Mouse (Mus musculus): Measurements from ENCODE around the gene Fgfr2. TPM values are rescaled to one million over a fixed set of nuclear protein-coding genes. Genes with fewer than 3 reads are reported as not detected.

The Fgfr2 gene
- polyA plus RNA-seq, 1 experiment: 14.8 TPM

DNA sequence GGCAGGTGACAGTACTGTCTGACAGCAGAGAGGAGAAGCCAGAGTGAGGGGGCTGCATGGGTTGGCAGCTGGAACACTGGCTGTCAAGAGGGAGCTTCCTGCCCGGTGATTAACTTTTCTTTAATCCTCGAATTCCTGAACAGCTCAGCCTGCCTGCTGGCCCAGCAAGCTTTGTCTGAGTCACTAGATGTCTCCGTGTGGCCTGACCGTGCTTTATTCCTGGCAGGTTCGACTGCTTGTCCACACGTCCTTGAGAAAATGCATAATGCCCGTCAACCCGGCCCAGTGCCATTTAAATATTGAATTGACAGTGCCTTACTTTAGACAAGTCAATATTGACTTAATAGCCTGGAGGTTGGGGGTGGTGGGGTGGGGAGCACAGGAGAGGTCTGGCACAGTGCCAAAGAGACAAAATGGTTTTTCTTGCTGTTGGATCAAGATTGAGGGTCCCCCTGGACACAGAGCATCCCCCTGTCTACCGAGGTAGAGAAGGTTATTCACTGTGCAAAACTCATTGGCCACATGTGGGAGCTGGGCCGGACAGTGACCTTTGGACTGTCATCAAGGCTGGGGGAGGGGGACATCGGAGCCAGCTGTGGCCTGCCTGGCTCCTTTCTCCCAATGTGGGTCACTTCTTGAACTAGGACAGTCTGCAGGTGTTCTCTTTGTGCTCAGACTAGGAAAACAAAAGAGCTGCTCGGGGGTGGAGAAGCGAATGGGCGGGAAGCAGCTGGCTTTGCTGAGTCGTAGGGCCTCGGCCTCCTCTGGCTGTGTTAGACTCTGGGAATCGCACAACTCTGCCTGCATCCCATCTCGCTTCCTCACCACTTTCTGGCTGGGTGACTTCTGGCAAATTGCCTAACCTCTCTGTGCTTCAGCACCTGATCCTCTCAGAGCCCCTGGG is 2287.9 kb downstream of the Fgfr2 start:
- 25% methylated on average over 18 of the region's 18 CpGs for WGBS
- TF ChIP-seq CTCF (conservative IDR thresholded peaks at IDR 0.05; ENCODE audit: insufficient read depth, insufficient read length, low read depth, low read length) (no peak), POLR2A (IDR thresholded peaks at IDR 0.05; ENCODE audit: low read depth, low read length) (no peak)
- Histone ChIP-seq H3K36me3 (ENCODE audit: control insufficient read depth, insufficient read depth, low read length) (no peaks in the 10 kb centered on the region), H3K4me3 (ENCODE audit: insufficient read depth, low read depth, low read length) (no peak overlapping the region), H3K27ac (ENCODE audit: insufficient read depth, low read depth, low read length) (peak overlapping the region; percentile 2; the same call in 1 of the 2 replicates), H3K4me1 (ENCODE audit: control insufficient read depth, insufficient read depth, low read length) (peaks cover 33% of the 10 kb centered on the region), H3K27me3 (replicated peaks; ENCODE audit: control insufficient read depth, insufficient read depth, low read length) (no peaks in the 10 kb centered on the region)
- peak; percentile 82 for DNase-seq

DNA sequence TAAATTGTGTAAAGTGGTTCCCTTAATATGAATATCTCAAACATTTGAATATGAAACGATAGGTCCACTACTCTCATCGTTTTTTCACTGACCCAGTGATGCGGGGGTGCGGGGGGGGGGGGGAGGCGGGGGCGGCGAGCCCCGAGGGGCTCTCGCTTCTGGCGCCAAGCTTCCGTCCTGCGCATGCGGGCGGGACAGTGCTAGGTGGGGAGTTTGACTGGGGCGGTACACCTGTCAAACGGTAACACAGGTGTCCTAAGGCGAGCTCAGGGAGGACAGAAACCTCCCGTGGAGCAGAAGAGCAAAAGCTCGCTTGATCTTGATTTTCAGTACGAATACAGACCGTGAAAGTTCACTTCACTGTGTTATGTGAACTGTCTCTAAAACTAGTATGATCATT is 2288.9 kb downstream of the Fgfr2 start:
- DNase-seq: no peak
- Histone ChIP-seq H3K27ac (ENCODE audit: insufficient read depth, low read depth, low read length) (no peak overlapping the region), H3K4me3 (ENCODE audit: insufficient read depth, low read depth, low read length) (no peak overlapping the region), H3K4me1 (ENCODE audit: control insufficient read depth, insufficient read depth, low read length) (peaks cover 33% of the 10 kb centered on the region), H3K36me3 (ENCODE audit: control insufficient read depth, insufficient read depth, low read length) (no peaks in the 10 kb centered on the region), H3K27me3 (replicated peaks; ENCODE audit: control insufficient read depth, insufficient read depth, low read length) (no peaks in the 10 kb centered on the region)
- TF ChIP-seq CTCF (conservative IDR thresholded peaks at IDR 0.05; ENCODE audit: insufficient read depth, insufficient read length, low read depth, low read length): no peak
- no peak for TF ChIP-seq POLR2A (IDR thresholded peaks at IDR 0.05; ENCODE audit: low read depth, low read length)
- 49% methylated on average over 21 of the region's 21 CpGs for WGBS

DNA sequence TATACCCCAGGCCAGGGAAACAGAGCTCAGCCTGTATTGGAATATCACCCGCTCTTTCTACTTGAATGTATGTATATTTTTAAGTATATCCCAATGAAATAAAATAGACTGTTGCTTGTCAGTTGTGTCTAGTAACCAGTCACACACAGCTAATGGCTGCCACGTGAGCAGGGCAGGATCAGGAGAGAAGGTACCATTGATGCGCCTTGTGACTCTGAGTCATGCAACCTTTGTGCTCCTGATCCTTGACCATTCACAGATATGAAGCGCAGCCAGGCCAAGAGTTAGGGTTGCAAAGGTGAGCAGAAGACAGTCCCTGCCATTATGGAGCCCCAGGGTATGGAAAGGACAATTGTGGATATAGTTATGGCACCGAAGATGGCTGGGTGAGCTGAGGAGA is 2291.6 kb downstream of the Fgfr2 start:
- TF ChIP-seq CTCF (conservative IDR thresholded peaks at IDR 0.05; ENCODE audit: insufficient read depth, insufficient read length, low read depth, low read length) (no peak), POLR2A (IDR thresholded peaks at IDR 0.05; ENCODE audit: low read depth, low read length) (no peak)
- no peak overlapping the region for H3K4me3 ChIP-seq (ENCODE audit: insufficient read depth, low read depth, low read length)
- H3K36me3 ChIP-seq (ENCODE audit: control insufficient read depth, insufficient read depth, low read length): no peaks in the 10 kb centered on the region
- 78% methylated on average over 5 of the region's 5 CpGs for WGBS
- H3K27ac ChIP-seq (ENCODE audit: insufficient read depth, low read depth, low read length): no peak overlapping the region
- peaks cover 15% of the 10 kb centered on the region for H3K4me1 ChIP-seq (ENCODE audit: control insufficient read depth, insufficient read depth, low read length)
- DNase-seq: peak; percentile 87
- no peaks in the 10 kb centered on the region for H3K27me3 ChIP-seq (replicated peaks; ENCODE audit: control insufficient read depth, insufficient read depth, low read length)

DNA sequence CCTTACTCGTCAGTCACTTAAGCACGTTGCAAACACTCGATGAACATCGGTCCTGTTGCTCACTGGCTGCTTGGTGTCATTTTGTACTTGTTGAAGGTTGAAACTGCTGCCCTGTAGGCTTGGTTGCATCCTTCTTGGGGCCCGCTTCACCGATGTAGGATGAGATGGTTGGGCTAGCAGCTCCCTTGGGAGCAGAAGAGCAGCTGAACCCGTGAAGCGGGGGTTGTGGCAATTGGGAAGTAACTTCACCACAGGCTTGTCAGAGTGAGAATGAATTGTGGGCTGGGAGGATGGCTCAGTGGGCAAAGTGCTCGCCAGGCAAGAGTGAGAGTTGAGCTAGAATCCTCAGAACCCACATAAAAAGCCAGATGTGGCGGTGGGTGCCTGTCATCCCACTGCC is 2294.7 kb downstream of the Fgfr2 start:
- 89% methylated on average over 10 of the region's 10 CpGs for WGBS
- Histone ChIP-seq H3K27ac (ENCODE audit: insufficient read depth, low read depth, low read length) (no peak overlapping the region), H3K4me1 (ENCODE audit: control insufficient read depth, insufficient read depth, low read length) (no peaks in the 10 kb centered on the region), H3K36me3 (ENCODE audit: control insufficient read depth, insufficient read depth, low read length) (no peaks in the 10 kb centered on the region), H3K27me3 (replicated peaks; ENCODE audit: control insufficient read depth, insufficient read depth, low read length) (no peaks in the 10 kb centered on the region), H3K4me3 (ENCODE audit: insufficient read depth, low read depth, low read length) (no peak overlapping the region)
- no peak for DNase-seq
- TF ChIP-seq POLR2A (IDR thresholded peaks at IDR 0.05; ENCODE audit: low read depth, low read length) (no peak), CTCF (conservative IDR thresholded peaks at IDR 0.05; ENCODE audit: insufficient read depth, insufficient read length, low read depth, low read length) (no peak)

DNA sequence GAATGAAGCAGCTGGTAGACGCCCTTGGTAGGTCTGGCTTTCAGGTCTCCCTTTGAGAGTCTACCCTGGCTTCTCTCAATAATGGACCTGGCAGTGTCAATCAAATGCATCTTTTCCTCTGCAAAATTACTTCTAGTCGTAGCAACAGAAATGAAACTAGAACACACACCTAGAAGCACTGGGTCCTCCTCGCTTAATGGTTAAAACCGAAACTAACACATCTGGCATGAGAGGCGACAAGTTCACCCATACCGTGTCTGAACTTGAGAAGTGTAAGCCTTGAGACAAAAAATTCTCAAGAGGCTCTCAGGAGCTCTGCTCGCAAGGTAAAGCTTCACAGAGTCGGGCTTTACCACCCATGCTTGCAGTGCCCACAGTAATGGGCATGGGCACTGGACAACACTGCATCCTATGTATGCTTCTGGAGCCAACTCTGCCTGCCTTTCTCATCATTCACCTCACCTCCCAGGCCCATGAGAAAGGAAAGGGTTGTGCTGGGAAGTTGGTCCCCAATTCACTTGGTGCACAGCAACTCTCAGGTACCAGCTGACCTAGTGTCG is 2295.2 kb downstream of the Fgfr2 start:
- DNase-seq: no peak
- Histone ChIP-seq H3K27ac (ENCODE audit: insufficient read depth, low read depth, low read length) (no peak overlapping the region), H3K4me1 (ENCODE audit: control insufficient read depth, insufficient read depth, low read length) (no peaks in the 10 kb centered on the region), H3K27me3 (replicated peaks; ENCODE audit: control insufficient read depth, insufficient read depth, low read length) (no peaks in the 10 kb centered on the region), H3K4me3 (ENCODE audit: insufficient read depth, low read depth, low read length) (no peak overlapping the region), H3K36me3 (ENCODE audit: control insufficient read depth, insufficient read depth, low read length) (no peaks in the 10 kb centered on the region)
- WGBS: 91% methylated on average over 9 of the region's 9 CpGs
- TF ChIP-seq POLR2A (IDR thresholded peaks at IDR 0.05; ENCODE audit: low read depth, low read length) (no peak), CTCF (conservative IDR thresholded peaks at IDR 0.05; ENCODE audit: insufficient read depth, insufficient read length, low read depth, low read length) (no peak)

DNA sequence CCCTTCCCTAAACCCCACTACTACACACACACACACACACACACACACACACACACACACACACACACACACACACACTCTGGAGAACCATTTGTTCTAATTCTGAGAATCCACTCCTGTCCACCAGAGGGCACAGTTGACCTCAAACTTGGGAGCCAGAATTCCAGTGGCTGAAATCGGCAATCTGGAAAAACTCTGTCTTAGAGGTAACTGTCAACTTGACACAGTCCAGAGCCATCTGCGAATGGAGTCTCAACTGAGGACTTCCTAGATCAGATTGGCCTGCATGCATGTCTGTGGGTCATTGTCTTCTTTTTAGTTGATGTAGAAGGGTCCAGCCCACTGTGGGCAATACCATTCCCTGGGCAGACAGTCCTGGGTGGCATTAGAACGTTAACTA is 2295.7 kb downstream of the Fgfr2 start:
- H3K4me3 ChIP-seq (ENCODE audit: insufficient read depth, low read depth, low read length): no peak overlapping the region
- no peak overlapping the region for H3K27ac ChIP-seq (ENCODE audit: insufficient read depth, low read depth, low read length)
- H3K4me1 ChIP-seq (ENCODE audit: control insufficient read depth, insufficient read depth, low read length): no peaks in the 10 kb centered on the region
- 38% methylated on average over 3 of the region's 3 CpGs for WGBS
- TF ChIP-seq CTCF (conservative IDR thresholded peaks at IDR 0.05; ENCODE audit: insufficient read depth, insufficient read length, low read depth, low read length) (peak; percentile 73), POLR2A (IDR thresholded peaks at IDR 0.05; ENCODE audit: low read depth, low read length) (no peak)
- peak; percentile 76 for DNase-seq
- no peaks in the 10 kb centered on the region for H3K27me3 ChIP-seq (replicated peaks; ENCODE audit: control insufficient read depth, insufficient read depth, low read length)
- H3K36me3 ChIP-seq (ENCODE audit: control insufficient read depth, insufficient read depth, low read length): no peaks in the 10 kb centered on the region

DNA sequence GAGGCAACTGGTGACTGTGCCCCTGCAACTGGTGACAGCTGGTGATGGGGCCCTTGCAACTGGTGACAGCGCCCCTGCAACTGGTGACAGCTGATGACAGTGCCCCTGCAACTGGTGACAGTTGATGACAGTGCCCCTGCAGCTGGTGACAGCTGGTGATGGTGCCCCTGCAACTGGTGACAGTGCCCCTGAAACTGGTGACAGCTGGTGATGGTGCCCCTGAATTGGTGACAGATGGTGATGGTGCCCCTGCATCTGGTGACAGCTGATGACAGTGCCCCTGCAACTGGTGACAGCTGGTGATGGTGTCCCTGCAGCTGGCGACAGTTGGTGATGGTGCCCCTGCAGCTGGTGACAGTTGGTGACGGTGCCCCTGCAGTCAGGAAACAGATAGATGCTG is 2296.8 kb downstream of the Fgfr2 start:
- Histone ChIP-seq H3K36me3 (ENCODE audit: control insufficient read depth, insufficient read depth, low read length) (no peaks in the 10 kb centered on the region), H3K4me1 (ENCODE audit: control insufficient read depth, insufficient read depth, low read length) (no peaks in the 10 kb centered on the region), H3K27ac (ENCODE audit: insufficient read depth, low read depth, low read length) (no peak overlapping the region), H3K27me3 (replicated peaks; ENCODE audit: control insufficient read depth, insufficient read depth, low read length) (no peaks in the 10 kb centered on the region), H3K4me3 (ENCODE audit: insufficient read depth, low read depth, low read length) (no peak overlapping the region)
- no peak for DNase-seq
- no peak for TF ChIP-seq CTCF (conservative IDR thresholded peaks at IDR 0.05; ENCODE audit: insufficient read depth, insufficient read length, low read depth, low read length)
- no peak for TF ChIP-seq POLR2A (IDR thresholded peaks at IDR 0.05; ENCODE audit: low read depth, low read length)
- 82% methylated on average over 3 of the region's 3 CpGs for WGBS

All from kidney, adult 2 months (tissue).